15 mouse cellular contexts compared by ENCODE assay signal in genomic region chr17:30283001-30283400, GRCm38 (mm10).
"Had no signal": no experiment of that assay in that cellular context is flagged by ENCODE, and none has a peak within 500 bp of the region (broad histone marks: within the 10 kb centered on the region; RNA-seq: fewer than 3 reads in every experiment).

No protein-coding gene starts in this region.

- H3K36me3 ChIP-seq: limb, embryonic 13.5 days; midbrain, embryonic 15.5 days; neural tube, embryonic 13.5 days; stomach, embryonic 15.5 days had no signal

- H3K27ac ChIP-seq: limb, embryonic 13.5 days; liver, embryonic 14.5 days; midbrain, embryonic 15.5 days; neural tube, embryonic 13.5 days; stomach, embryonic 15.5 days had no signal

- DNase-seq: kidney, adult 11 months; kidney, adult 9 months; kidney, postnatal 10 days; left cerebral cortex, postnatal 4 days; lung, adult 18-20 months; lung, postnatal 36 days; retina, postnatal 1 day; right cerebral cortex, postnatal 4 days; thymus, adult 2 months; thymus, postnatal 36 days had no signal

- ATAC-seq: midbrain, embryonic 15.5 days had no signal

- H3K9ac ChIP-seq: limb, embryonic 13.5 days; liver, embryonic 14.5 days; midbrain, embryonic 15.5 days; neural tube, embryonic 13.5 days; stomach, embryonic 15.5 days had no signal

- H3K27me3 ChIP-seq: limb, embryonic 13.5 days; midbrain, embryonic 15.5 days; neural tube, embryonic 13.5 days; stomach, embryonic 15.5 days had no signal

- H3K9me3 ChIP-seq: limb, embryonic 13.5 days; midbrain, embryonic 15.5 days; neural tube, embryonic 13.5 days; stomach, embryonic 15.5 days had no signal

- H3K4me1 ChIP-seq: stomach, embryonic 15.5 days had no signal

- H3K4me2 ChIP-seq: limb, embryonic 13.5 days; midbrain, embryonic 15.5 days; neural tube, embryonic 13.5 days; stomach, embryonic 15.5 days had no signal

- H3K4me3 ChIP-seq: limb, embryonic 13.5 days; midbrain, embryonic 15.5 days; neural tube, embryonic 13.5 days; stomach, embryonic 15.5 days had no signal
